Mouse (Mus musculus) C2C12 (cell line): Measurements from ENCODE around the gene Psmd12.

Experiments used
- CEBPB ChIP-seq: IDR thresholded peaks from one replicate; pipeline ENCODE4 v1.6.1; 2011; ENCODE audit warnings: low read depth, mild to moderate bottlenecking, control low read depth, moderate library complexity
- CTCF ChIP-seq: IDR thresholded peaks from one replicate; pipeline ENCODE4 v1.5.1; 2011; ENCODE audit not compliant: control insufficient read depth, insufficient read depth, insufficient read length
- FOSL1 ChIP-seq: IDR thresholded peaks from one replicate; pipeline ENCODE4 v1.8.0; 2011; ENCODE audit warnings: mild to moderate bottlenecking, low read length; ENCODE audit not compliant: poor library complexity, insufficient read depth, severe bottlenecking
- MAX ChIP-seq: IDR thresholded peaks from one replicate; pipeline ENCODE4 v1.6.1; 2011; ENCODE audit warnings: mild to moderate bottlenecking, control low read depth
- MYOD1 ChIP-seq: IDR thresholded peaks from one replicate; pipeline ENCODE4 v1.6.1; 2011; ENCODE audit warnings: low read depth; ENCODE audit not compliant: control insufficient read depth, insufficient read length
- MYOG ChIP-seq: IDR thresholded peaks from one replicate; pipeline ENCODE4 v1.6.1; 2011; ENCODE audit not compliant: control insufficient read depth, insufficient read length; ENCODE audit errors: extremely low read depth
- USF1 ChIP-seq: IDR thresholded peaks from one replicate; pipeline ENCODE4 v1.6.1; 2011; ENCODE audit warnings: low read depth, mild to moderate bottlenecking, control low read depth, moderate library complexity

GRCm38 (mm10) chr11:107509631-107510338, 30.5 kb downstream of the Psmd12 start:
- TF ChIP-seq CTCF = no peak
- TF ChIP-seq USF1 = no peak
- no peak for TF ChIP-seq MAX
- TF ChIP-seq MYOG = no peak
- no peak for TF ChIP-seq MYOD1
- no peak for TF ChIP-seq CEBPB
- no peak for TF ChIP-seq FOSL1
